Mouse (Mus musculus): Measurements from ENCODE around the gene E2f3.

Gene E2f3

DNA sequence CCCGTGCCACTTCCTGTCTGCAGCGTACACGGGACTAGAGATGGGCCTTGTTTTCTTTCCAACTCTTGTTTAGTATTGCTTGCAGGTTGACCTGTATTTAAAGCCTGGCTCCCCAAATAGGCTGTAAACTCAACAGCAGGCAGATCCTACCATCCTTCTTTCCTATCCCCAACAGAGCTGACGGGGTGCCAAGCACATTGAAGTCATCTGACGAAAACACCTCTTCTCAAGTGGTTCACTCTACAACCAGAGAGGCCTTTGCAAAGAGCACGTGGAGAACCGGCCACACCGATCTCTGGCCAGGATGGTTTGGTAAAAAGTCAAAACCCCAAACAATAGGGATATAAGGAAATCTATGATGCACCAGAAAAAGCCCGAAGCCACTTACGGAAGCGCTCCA lies 8.5 kb downstream of the E2f3 start:
- no peak for DNase-seq

DNA sequence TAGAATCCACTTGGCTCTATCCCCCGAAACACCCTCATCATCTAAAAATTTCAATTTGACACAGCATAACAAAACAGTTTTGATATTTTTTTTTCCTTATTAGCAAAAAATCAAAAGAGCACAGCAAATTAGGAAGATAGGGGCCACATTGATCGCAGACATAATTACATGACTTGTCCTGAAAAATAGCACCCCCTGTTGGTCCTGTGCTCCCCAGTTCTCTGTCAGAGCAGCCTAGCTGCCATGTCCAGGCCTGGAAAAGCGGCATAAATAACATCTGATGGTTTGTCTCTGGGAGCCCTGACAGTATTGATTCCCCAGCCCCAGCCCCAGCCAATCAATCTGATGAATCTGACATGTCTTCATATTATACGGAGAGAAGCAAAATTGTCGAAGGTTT lies 11.8 kb downstream of the E2f3 start:
- DNase-seq = peak; percentile 16

DNA sequence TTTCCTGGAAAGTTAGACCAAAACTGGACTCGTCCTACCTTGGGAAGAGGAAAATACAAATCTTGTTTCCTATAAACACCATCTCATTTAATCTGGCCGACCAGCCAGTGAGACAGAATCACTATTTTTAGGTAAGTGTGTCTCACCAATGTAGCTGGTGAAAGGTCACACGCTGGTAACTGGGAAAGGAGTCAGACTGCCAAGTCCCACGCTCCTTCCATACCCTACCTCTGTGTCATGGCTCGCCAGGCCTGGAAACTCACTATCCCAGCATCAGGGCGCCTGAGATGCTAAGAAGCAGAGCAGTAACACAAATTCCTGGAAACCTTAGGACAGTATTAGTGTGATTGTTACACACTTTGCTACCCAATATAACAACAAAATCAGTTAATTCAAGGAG lies 12.3 kb downstream of the E2f3 start:
- DNase-seq = no peak

DNA sequence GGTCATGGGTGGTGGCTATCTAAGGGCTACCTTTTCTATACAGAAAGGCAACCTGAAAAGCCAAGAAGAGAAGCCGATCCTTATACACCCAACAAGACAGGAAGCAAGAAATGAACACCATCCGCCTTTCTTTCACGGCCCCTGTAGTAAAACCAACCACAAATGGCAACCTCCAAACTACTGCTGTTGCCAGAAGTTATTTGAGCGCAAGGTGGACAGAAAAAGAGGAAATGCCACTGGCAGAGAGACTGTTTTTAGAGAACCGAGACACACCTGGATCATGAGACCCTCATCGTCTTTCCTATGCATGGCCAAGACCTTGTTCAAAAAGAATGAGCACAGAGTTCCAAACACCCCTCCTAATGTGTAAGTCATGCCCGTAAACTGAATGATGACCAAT lies 15.5 kb downstream of the E2f3 start:
- DNase-seq = no peak

DNA sequence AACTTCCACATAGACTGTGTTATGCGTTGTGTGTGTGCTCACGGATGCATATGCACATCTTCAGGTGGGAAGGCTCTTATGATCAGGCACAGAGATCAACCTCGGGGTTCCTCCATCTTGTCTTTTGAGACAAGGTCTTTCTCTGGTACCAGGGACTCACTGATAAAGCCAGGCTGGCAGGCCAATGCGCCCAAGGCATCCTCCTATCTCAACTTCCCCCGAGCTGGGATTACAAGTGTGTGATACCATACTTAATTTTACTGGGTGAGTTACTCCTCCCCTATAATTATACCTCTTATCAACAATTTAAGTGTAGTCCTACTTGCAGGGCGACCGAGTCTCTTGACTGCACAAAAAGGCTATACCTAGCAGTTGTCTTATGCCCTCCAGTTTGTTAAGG lies 17.2 kb downstream of the E2f3 start:
- DNase-seq = no peak

- DNase-seq = no peak
These were observed 18.5 kb downstream of the E2f3 start for GRCm38 (mm10) chr13:29967367-29967766.

- no peak for DNase-seq
These were observed 18.9 kb downstream of the E2f3 start for GRCm38 (mm10) chr13:29966966-29967365.

DNA sequence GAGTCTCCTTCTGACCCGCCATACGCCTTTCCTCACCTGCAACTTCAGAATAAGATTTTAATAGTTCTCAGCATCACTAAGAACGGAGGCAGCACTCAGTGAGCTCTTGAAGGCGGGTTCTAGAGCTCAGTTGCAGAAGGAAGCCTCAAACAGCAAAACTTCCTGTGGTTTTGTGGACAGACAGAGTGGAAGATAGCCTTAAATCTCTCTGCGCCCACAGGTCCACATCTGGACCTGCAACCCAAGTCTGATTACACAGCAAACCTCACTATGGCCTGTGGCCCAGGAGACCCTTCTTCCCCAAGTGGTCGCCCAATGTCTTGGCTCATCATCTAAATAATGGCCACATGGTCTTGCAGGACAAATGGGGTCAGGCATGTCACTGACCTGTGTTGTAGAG lies 21.8 kb downstream of the E2f3 start:
- DNase-seq = no peak

DNA sequence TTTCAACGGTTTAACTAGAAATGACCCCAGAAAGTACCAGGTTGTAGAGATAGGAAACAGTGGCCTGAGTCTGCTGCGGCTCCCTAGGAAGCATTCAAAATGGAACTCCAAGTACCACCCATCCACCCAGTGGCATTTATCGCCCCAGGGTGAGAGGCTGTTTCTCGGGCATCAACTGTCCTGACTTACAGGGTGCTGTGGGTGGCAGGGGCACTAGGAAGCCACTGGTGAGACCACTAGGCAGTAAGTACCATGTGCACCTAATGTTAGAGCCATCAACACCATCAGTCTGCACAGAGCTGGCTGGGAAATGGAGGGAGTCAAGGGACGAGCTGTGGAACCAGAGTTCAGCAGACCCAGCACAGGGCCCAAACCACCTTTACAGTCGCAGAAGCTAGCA lies 25.4 kb downstream of the E2f3 start:
- no peak for DNase-seq

DNA sequence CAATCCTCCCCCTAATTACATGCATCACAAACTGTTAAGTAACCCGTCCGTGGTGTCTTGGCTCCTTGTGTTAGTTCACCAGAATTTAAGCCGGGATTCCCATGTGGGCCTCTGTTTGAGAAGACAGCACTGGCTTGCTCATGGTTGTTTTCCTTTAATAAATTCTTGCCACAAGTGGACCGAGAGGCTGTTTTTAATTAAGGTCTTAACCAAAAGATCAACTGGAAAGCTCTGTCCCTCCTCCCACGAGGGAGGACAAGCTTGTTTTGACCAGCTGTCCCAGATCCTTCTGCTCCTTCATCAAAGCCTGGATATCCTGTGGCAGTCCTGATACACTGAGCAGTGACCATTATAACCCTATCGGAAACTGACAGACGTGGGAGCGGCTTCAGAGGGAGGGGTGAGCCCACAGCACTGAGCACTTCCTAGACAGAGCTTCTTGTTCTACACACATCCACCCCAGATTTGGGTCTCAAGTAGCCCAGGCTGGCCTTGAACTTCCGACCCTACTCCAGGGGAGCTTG lies 28.1 kb downstream of the E2f3 start:
- peak; percentile 44 for DNase-seq

DNA sequence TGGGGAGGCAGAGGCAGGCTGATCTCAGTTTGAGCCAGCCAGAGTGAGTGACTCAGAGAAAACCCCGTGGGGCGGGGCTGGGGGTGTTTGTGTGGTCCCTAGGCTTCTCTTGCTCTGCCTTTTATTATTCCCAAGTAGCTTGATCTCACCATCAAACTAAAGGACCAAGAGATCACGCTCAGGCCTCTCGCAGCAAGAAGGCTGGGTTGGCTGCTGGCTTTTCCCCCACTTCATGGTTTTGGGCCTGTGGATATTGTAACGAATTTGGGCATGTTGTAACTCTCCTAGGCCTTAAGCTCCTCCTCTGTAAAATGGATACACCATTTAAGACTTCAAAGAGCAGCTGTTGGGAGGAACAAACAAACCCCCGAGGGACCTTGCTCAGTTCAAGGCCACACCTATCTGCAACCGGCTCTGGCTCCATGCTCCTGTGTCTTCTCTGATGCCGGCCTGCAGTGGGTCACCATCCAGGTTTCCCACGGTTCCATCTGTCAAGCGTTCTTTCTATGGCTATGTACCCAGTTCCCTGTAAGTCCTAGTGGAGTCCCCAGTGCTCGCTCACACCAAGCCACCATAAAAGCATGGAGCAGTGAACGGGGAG lies 28.9 kb downstream of the E2f3 start:
- no peak for DNase-seq

DNA sequence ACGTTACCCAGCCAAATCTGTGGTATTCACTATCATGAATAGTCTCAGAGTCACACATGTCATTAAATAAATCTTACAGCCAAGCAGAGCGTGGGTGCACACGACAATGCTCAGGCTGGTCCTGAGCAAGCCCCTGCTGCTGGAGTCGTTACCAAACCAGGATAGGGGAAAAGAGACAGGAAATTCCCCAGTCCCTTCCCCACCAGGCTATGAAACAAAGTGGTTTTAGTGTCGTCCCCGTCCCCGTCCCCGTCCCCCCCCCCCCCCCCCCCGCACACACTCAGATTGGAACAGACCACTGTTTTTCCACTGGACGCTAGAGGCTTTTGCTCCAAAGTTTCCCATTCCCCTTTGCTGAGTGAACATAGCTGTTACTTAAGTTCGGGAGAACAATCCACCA lies 30.6 kb downstream of the E2f3 start:
- no peak for DNase-seq

GRCm38 (mm10) chr13:29954741-29955140 lies 31.1 kb downstream of the E2f3 start:
- DNase-seq = no peak

DNA sequence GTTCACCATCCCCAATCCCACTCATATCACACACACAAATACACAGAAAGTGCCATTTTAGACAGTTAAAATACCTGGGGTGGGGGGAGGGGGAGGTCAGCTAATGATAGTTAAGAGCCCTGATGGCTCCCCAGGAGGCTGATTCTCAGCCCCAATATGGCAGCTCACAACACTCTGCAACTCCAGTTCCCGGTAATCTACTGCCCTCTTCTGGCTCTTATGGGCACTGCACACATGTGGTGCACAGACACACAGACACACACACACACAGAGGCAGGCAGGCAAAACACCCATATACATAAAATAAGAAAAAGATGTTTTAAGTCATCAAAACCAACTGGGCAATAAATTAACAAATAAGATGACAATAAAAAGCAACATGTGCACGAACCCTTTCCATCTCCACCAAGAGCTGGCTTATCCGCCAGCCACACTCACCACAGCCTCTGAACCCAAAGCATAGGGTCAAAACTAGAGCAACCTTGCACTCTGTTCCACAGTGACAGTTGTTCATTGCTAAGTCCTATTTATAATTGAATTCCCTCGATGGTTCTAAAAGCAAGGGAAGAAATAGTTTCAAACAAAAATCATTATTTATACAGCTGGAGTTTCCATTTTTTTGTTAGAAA lies 32.3 kb downstream of the E2f3 start:
- no peak for DNase-seq

- DNase-seq = no peak
These were observed 39.8 kb downstream of the E2f3 start for GRCm38 (mm10) chr13:29946045-29946444.

GRCm38 (mm10) chr13:29944915-29945570 lies 40.8 kb downstream of the E2f3 start:
- no peak for DNase-seq

DNA sequence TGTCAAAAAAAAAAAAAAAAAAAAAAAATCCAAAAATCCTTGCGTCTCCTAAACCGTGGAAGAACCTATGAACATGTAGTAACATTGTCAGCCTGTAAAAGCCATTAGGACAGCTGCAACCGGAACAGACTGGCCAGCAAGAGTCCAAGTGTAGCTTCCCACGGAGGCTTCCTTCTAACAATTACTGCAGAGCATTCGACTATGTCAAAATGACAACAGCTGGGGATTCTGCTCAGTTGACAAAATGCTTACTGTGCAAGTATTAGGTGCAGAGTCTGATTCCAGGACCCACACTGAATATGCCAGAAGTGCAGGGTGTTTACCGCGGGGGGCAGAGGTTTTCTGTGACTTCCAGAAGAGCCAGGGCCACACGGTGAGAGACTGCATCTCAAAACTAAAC lies 41.4 kb downstream of the E2f3 start:
- peak; percentile 23 for DNase-seq

DNA sequence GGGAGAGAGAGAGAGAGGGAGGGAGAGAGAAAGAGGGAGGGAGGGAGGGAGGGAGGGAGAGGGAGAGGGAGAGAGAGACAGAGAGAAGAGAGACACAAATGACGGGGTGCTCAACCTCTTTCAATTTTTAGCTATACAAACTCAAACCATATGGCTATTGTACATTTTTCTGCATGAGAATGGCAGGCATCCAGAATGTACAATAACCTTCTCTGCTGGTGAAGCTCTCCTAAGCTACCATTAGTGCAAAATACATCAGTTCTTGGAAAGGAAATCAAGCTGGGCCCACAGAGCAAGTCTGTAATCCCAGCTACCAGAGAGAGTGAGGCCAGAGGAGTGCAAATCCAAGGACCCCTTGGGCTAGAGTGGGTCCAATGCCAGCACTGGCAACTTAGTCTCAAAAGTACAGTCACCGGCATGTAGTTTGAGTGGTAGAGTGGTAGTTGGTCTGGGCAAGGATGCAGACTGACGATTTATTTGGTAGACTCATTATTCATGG lies 42.3 kb downstream of the E2f3 start:
- DNase-seq = no peak

DNA sequence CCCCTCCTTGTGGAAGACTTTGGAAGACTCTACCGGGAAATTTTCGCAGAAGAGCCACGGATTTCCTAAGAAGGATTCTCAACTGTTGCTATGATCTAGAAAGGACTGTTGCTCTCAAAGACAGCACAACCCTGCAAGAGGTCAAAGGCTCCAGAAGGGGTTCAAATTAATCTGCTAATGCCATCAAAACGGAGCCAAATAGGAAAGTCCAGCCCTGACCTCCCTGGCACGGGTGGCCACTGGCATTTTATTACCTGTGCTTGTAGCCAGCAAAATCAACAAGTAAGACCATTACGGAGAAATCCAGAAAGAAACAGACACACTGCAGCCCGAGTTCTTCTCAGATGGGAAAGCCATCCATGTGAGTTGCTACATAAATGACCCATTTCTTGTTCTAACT lies 45.8 kb downstream of the E2f3 start:
- no peak for DNase-seq

GRCm38 (mm10) chr13:29939399-29939798 lies 46.5 kb downstream of the E2f3 start:
- DNase-seq = no peak

DNA sequence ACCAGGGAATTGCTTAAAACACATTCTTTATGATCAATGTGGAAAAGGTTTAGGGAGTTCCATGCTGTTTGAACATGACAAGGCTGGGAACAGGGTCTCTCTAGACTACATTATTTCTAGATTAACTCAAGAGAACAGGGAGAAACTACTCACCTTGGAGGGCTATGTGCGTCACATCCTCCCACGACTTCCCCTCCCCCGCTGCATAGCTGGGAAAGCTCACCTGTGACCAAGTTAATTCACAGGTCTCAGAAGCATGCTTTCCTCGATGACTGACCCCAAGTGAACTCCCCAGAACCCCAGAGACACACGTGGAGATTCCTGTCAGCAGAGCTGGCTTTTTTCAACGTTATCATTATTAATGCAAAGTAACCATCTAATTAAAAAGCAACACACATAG lies 47.1 kb downstream of the E2f3 start:
- DNase-seq = no peak

- peak; percentile 43 for DNase-seq
These were observed 59.7 kb downstream of the E2f3 start for GRCm38 (mm10) chr13:29926168-29926567.

DNA sequence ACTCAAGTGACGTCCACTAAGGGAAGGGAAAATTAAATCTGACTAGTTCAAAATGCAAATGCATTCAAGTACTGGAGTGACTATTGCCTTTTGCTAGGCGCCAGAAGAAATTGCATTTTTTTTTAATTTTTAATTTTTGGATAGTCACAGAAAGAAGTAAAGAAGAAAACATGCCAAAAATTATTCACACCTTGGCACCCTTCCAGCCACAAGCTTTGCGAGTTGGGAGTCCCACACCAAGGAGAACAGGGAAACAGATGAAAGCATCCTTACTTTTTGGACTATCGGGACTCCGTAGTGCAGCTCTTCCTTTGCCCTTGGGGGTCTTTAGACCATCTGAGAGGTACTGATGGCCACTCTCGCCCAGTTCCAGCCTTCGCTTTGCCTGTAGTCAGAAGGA lies 66.0 kb downstream of the E2f3 start:
- no peak for DNase-seq

DNA sequence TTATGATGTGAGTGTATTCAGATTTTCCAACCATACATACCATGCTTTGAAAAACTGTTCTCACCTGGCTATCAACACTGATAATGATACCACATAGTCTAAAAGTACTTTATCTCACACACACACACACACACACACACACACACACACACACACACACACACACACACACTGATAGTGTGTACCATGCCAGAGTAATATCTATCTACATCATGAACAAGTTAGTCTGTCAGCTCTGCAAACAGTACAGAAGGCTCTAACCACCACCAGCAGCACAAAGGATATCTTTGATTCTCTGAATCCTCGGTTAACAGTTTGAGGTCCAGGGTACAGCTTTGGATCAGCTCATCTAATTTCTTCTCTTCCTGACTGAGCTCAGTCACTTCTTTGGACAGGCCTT lies 69.3 kb downstream of the E2f3 start:
- no peak for DNase-seq
